In the genomic region with DNA sequence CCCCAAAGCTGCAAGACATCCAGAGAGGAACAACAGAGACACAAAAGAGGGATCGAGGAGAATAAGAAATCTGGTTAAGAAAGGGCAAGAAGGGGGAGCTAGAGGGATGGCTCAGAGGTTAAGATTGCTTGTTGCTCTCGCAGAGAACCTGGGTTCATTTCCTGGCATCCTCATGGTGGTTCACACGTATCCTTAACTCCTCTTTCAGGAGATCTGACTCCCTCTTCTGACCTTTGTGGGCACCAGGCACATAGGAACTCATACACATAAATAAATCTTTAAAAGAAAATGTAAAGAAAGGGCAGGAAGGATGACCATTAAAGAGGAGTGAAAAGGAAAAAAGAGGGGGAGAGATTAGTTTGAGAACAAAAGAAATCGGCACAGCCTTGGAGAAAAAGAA, we compare ENCODE assay signal across 10 mouse cellular contexts. TPM values are rescaled to one million over a fixed set of nuclear protein-coding genes. Genes with fewer than 3 reads are reported as not detected.
DNase-seq lines count a peak whose midpoint lies in the region; ATAC-seq and TF ChIP-seq lines count a peak whose summit lies in the region.
"Had no signal": no experiment of that assay in that cellular context is flagged by ENCODE, and none has a peak within 500 bp of the region (broad histone marks: within the 10 kb centered on the region; RNA-seq: fewer than 3 reads in every experiment).

No protein-coding gene starts in this region.

- intact Hi-C loops in heart, postnatal 10 days (cut with DNase I) = loop anchor here (5.0 kb wide), 1 partner anchor 760 kb away; no protein-coding TSS in a partner anchor

- peaks cover 0 to 14% of the 10 kb centered on the region in 2 experiments; a peak in 3 of 4 replicates for H3K4me1 ChIP-seq in heart, embryonic 14.5 days (ENCODE audit: control insufficient read depth in 2 of 2, insufficient read depth in 2 of 2, low read length in 2 of 2)
- peaks cover 21% of the 10 kb centered on the region for H3K4me1 ChIP-seq in hindbrain, embryonic 10.5 days (replicated peaks)
- peaks cover 14% of the 10 kb centered on the region; the same call in 1 of the 2 replicates for H3K4me1 ChIP-seq in midbrain, embryonic 12.5 days

- no peak overlapping the region for H3K27ac ChIP-seq in heart, embryonic 14.5 days (replicated peaks in 1 of 2; ENCODE audit: control insufficient read depth in 1 of 2, insufficient read depth in 1 of 2, low read depth in 2 of 2, low read length in 2 of 2)
- peak overlapping the region; percentile 83 for H3K27ac ChIP-seq in hindbrain, embryonic 10.5 days
- H3K27ac ChIP-seq in midbrain, embryonic 12.5 days (replicated peaks) = peak overlapping the region; percentile 54

- peak overlapping the region; percentile 58 for H3K4me2 ChIP-seq in heart, embryonic 14.5 days (ENCODE audit: low read length)
- peak overlapping the region; percentile 43 for H3K4me2 ChIP-seq in midbrain, embryonic 12.5 days (replicated peaks)

- TF ChIP-seq CTCF in Patski (IDR thresholded peaks at IDR 0.05) = peak; percentile 15

- H3K9ac ChIP-seq in heart, embryonic 14.5 days (ENCODE audit: low read length) = peak overlapping the region; percentile 57
- no peak overlapping the region; the same call in 1 of the 2 replicates for H3K9ac ChIP-seq in midbrain, embryonic 12.5 days (replicated peaks)

- peak overlapping the region in 1 of 2 experiments; percentile 41; a peak in 2 of 4 replicates for H3K4me3 ChIP-seq in heart, embryonic 14.5 days (ENCODE audit: control insufficient read depth in 1 of 2, insufficient read depth in 1 of 2, low read depth in 1 of 2, low read length in 2 of 2)
- peak overlapping the region; percentile 45 for H3K4me3 ChIP-seq in hindbrain, embryonic 10.5 days
- H3K4me3 ChIP-seq in midbrain, embryonic 12.5 days = no peak overlapping the region
- H3K4me3 ChIP-seq: erythroblast, embryonic 14.5 days had no signal

- H3K36me3 ChIP-seq in heart, embryonic 14.5 days (ENCODE audit: control insufficient read depth, insufficient read depth, low read length) = no peaks in the 10 kb centered on the region
- H3K36me3 ChIP-seq in hindbrain, embryonic 10.5 days = no peaks in the 10 kb centered on the region
- H3K36me3 ChIP-seq in midbrain, embryonic 12.5 days = no peaks in the 10 kb centered on the region

- no peaks in the 10 kb centered on the region for H3K9me3 ChIP-seq in heart, embryonic 14.5 days (ENCODE audit: control insufficient read depth, low read length)
- no peaks in the 10 kb centered on the region for H3K9me3 ChIP-seq in hindbrain, embryonic 10.5 days
- no peaks in the 10 kb centered on the region for H3K9me3 ChIP-seq in midbrain, embryonic 12.5 days

- WGBS in heart, embryonic 14.5 days = 34% methylated on average over 4 of the region's 4 CpGs
- 4% methylated on average over 4 of the region's 4 CpGs for WGBS in hindbrain, embryonic 10.5 days
- WGBS in midbrain, embryonic 12.5 days = 6% methylated on average over 4 of the region's 4 CpGs

- no peak for ATAC-seq in heart, embryonic 14.5 days (ENCODE audit: insufficient number of reproducible peaks, insufficient read depth, low FRiP score, low read depth)
- ATAC-seq in Patski = peak; percentile 40
- ATAC-seq in midbrain, embryonic 12.5 days (ENCODE audit: low FRiP score, low read depth) = peak; percentile 25

- in situ Hi-C loops in Patski (cut with MboI; ENCODE audit: low pct_unique_long_range_greater_than_20kb) = loop anchor here (10.0 to 25.0 kb wide), 2 partner anchors 665 to 762 kb away; no protein-coding TSS in a partner anchor

- CTCF ChIA-PET in Patski (lab: Charles Lee) = interaction anchor here (0.9 to 3.1 kb wide), 10 partner anchors 12 to 763 kb away, joined by 3 to 22 read pairs (median 3); no protein-coding TSS in a partner anchor

- H3K27me3 ChIP-seq in heart, embryonic 14.5 days (ENCODE audit: control insufficient read depth, insufficient read depth, low read length) = no peaks in the 10 kb centered on the region
- no peaks in the 10 kb centered on the region for H3K27me3 ChIP-seq in Patski
- H3K27me3 ChIP-seq in hindbrain, embryonic 10.5 days (ENCODE audit: insufficient read depth, poor library complexity, severe bottlenecking) = peaks cover 29% of the 10 kb centered on the region
- peaks cover 65% of the 10 kb centered on the region for H3K27me3 ChIP-seq in midbrain, embryonic 12.5 days

- POLR2A ChIA-PET in Patski (lab: Charles Lee) = no interaction called here

- no peak for DNase-seq in heart, postnatal 10 days
- DNase-seq in Patski (ENCODE audit: low read depth, low spot score) = no peak
- no peak for DNase-seq in hindbrain, embryonic 10.5 days (ENCODE audit: low spot score)
- DNase-seq in spleen, adult 12 weeks (ENCODE audit: low spot score) = no peak
- DNase-seq in Muller cell, postnatal 12 days (ENCODE audit: inconsistent ontology term) = no peak
- no peak for DNase-seq in B cell, adult 2 months
- DNase-seq: layer of hippocampus, adult 9-11 months had no signal

RNA-seq across cellular contexts. Expression of a gene that starts 18.6 kb away (rescaled TPM):
- 9.2 and 10.6 TPM in 2 replicates for polyA plus RNA-seq in heart, embryonic 14.5 days (2014; fragmentation: Nextera tagmentation; extraction: Ambion mirVana)
- total RNA-seq in heart, postnatal 10 days (2021) = 1 to 10 TPM; 4.2 to 5.0 TPM
- polyA plus RNA-seq in Patski (2021) = 5.4 TPM
- polyA plus RNA-seq in hindbrain, embryonic 10.5 days (2016; fragmentation: Nextera tagmentation; extraction: Ambion mirVana) = 22.1 and 24.5 TPM in 2 replicates
- 39.2 and 41.3 TPM in 2 replicates for polyA plus RNA-seq in midbrain, embryonic 12.5 days (2016; fragmentation: Nextera tagmentation; extraction: Ambion mirVana)
- polyA plus RNA-seq: erythroblast, embryonic 14.5 days had no signal

Comparison
In these comparisons a context has a peak if more than half of its experiments do, and no peak if none do; other contexts are left out.
1. H3K27ac ChIP-seq: peak in hindbrain, embryonic 10.5 days (single experiment) and midbrain, embryonic 12.5 days (single experiment); none in heart, embryonic 14.5 days (0 of 2).